Mouse (Mus musculus): Measurements from ENCODE around the gene Amdhd2.
"Not testable (repeated sequence)": the region's sequence is repeated elsewhere in the genome, so short reads cannot be mapped to it uniquely, and the experiment has no call there.

The Amdhd2 gene

DNA sequence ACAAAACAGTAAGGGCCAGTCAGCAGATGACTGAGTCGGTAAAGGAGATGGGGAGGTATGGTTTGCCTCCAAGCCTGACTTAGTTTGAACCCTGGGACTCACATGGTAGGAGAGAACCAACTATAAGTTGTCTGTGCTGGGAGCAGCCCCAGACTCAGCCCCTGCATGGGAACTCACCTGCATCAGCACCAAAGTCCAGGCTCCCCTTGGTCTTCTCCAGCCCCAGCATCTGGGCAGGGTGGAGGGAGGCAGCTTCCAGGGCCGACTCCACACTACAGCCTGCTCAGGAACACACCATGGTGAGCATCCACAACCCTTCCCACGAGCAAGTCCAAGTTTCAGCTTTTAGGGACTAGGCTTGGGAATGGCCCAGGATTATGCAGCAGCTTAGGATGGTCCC lies 7.2 kb downstream of the Amdhd2 start:
- DNase-seq (ENCODE audit: low read depth, low spot score), result no peak

DNA sequence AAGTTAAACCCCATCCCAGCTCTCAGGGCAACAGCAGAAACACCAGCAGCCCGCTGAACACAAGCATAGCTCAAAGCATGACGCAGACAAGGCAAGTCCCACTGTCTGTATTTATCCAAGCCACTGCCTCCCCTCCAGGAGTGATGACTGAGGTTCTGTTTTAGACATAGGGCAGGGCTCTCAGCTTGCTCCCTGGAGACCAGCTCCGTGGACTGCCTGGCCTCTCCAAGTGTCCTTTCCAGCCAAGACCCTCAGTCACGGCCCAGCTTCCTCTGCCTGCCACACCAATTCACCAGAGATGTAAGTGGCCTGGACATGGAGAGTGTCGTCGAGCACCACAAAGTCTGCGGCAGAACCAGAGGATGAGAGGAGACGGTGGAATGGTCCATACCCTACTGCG lies 7.8 kb downstream of the Amdhd2 start:
- DNase-seq (ENCODE audit: low read depth, low spot score), result no peak

DNA sequence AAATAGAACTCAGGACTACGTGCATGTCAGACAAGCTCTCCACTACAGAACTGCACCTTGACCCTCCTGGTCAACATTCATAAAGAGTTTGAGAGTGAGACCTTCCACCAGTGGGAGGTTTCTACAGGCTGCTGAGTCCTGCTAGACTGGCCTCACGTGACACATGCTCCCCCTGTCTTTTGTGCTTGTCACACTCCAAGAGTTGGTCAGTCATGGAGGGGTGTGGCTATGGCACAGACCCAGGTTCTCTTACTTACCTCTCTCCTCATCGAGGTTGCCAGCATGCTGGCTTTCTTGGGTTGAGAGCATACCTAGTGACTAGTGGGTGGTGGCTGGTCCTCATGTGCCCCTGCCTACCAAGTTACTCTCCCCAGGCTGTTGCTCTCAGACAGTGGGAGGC lies 9.1 kb downstream of the Amdhd2 start:
- no peak for DNase-seq (ENCODE audit: low read depth, low spot score)

DNA sequence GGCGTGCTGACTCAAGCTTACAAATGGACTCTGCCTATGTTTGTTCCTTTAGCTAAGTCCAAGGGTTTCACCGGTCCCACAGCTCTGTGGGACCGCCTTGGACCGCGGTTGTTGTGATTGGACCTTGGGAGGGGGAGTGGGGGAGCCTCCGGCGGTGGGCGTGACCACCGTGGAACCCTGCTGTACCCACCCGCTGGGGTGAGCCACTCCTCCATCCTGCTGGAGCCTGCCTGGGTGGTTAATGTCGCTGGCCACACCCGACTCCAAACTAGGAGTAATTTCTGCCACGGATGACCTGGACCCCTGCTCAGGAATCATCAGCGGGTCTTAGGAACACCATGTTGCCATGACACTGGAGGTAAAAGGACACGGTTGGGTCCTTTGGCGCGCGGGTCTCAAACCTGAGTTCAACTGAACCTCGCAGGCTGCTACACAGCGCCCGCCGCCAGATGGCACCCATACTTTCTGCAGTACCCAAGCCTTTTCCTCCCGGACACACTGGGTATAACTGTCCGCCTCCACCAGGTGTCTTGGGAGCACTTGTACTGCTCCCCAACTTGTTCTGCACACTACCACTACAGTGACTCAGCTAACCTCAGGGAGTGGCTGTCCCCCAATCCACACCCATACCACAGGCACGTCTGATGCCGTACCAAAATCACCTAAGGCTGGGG lies 11.5 kb downstream of the Amdhd2 start:
- DNase-seq (ENCODE audit: low read depth, low spot score), result peak; percentile 70

DNA sequence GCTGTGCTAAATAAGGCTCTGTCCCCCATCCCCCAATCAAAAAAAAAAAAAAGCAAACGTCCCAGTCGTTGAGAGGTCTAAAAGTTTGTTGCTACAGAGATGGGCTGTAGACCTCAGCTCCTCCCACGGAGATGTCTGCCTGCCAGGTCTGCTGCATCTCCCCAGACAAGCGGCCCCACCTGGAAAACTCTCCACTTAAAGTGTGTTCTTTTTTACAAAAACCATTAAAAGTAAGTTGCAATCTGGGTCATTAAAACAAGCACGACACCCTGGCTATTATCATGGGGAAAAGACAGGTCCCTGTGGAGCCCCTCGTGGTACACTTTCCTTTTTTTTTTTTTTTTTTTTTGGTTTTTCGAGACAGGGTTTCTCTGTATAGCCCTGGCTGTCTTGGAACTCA lies 12.2 kb downstream of the Amdhd2 start:
- no peak for DNase-seq (ENCODE audit: low read depth, low spot score)

DNA sequence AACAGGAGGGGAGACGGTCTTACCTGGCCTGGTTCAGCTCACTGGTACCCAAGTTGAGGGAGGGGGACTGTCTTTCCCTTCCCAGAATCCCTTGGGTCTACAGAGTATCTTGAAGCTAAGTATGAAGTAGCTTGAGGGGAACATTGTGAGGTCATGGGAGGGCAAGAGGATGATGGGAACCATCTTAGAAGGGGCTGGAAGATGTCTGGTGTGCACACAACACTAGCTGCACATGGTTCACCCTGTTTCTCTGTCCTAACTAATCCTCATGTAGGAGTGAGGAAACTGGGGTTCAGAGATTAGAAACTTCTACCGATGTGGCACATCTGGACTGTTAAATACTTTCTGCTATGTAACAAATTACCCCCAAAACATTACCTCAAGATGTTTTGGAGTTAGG lies 12.7 kb downstream of the Amdhd2 start, which contains the start of gene Pdpk1:
Gene Pdpk1, minus strand, starts transcription at position 101 of the 400 bp plus-strand sequence.
- no peak for DNase-seq (ENCODE audit: low read depth, low spot score)

DNA sequence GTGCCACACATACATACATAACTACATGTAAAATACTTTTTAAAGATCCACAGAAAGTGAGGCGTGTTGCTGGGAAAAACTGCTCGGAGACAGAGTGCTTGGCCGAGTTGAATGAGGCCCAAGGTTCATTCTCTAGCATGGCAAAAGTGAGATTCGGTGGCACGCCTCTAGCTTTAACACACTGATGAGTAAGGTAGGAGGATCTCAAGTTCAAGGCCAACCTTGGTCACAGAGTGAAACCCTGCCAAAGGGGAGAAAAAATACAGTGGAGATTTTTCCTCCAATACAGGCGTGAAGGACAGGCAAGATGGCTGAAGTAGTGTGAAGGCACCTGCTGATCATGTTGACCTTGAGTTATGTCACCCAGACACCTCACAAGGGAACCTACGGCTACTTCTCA lies 14.1 kb downstream of the Amdhd2 start:
- no peak for DNase-seq (ENCODE audit: low read depth, low spot score)

DNA sequence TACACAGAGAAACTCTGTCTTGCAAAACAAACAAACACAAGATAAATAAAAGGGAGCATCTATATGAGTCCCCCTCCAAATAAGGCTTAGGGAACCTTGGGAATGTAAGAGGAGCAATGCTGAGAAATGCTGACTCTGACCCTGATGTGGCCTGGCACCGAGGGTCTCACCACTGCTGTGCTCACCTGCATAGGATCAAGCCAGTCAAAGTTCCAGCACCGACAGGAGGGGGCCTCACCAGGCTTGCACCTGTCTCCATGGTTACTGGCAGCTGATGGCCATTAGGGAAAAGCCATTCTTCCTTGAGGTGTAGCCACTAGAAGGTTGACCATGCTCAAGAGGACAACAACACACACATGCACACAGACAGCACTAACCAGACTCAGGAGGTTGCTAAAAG lies 20.7 kb downstream of the Amdhd2 start:
- no peak for DNase-seq (ENCODE audit: low read depth, low spot score)

DNA sequence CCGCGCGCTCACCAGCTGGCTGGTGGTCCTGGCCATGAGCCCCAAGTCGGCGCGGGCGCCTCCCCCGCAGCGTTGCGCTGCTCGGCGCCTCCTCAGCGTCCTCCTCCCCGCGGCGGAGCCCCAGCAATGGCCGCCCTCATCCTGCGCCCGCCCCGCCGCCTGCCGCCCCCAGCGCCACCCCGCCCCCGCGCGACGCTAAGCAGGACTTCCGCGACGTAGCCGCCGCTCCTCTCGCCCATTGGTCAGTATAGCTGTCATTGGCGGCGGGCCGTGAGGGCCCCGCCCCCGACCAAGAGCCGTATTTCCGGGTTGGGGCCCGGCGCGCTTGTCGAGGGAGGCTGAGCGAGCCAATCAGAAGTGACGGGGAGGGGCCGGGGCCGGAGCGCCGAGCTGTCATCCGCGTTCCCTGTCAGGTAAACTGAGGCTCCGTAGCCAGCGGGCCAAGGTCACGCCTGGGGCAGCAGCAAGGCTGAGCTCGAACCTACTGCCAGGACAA lies 22.1 kb downstream of the Amdhd2 start:
- peak; percentile 94 for DNase-seq (ENCODE audit: low read depth, low spot score)

DNA sequence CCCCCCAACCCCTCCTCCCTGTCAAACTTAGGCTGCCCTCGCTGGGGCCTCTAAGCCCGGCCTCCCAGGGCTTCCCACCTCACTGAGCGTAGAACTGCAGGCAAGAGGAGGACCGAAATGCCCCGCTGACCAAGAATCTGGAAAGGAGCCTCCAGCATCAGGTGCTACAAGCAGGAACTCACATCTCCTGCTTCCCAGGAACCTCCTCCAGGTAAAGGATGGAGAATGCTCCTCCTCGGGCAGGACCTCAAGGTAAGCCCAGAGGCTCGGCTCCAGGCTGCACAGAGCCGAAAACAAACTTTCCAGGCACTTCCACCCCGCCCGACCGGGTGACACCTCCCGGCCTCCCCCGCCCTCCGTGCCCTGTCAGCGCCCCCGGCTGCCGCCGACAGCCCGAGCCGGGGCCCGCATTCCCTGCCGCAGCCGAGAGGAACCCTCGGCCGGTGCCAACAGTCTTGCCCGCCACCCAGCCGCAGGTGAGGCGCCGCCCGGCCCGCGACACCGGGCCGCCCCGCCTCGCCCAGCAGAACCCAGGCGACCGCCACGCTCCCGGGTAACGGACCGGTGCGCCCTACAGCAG lies 22.6 kb downstream of the Amdhd2 start:
- DNase-seq (ENCODE audit: low read depth, low spot score), result no peak

DNA sequence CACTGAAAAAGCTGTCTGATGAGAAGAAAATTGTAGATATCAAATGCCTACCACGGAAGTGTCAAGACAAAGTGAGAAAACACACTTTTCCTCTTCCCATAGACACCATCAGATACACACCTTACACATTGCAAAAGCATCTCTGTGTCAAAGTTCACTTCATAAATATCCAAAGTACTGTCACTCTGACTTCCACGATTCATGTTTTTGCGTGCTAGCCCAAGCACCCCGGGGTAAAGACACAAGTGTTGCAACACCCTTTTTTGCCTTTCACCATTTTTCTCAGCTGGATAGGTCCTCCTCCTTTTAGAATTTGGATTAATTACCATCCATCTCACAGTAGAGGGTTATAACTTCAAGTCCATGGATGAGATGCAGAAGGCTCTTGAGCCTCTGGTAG lies 23.6 kb downstream of the Amdhd2 start:
- DNase-seq (ENCODE audit: low read depth, low spot score), result no peak

DNA sequence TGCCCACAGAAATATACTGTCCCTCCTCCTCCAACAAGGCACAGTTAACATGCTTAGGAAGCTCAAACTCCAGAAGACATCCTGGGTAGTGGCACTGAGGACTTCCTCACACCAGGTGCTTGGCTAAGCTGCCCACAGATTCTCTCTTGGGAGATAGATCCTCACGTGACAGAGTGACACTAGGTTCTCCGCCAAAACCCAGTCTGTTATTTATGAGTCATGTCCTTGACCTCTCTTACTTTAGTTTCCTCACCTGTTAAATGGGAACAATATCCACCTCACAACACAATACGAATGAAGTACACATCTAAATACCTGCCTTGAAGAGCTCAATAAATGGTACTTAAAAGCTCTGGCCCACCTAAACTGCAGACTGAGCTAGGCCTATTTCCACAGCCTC lies 24.3 kb downstream of the Amdhd2 start:
- no peak for DNase-seq (ENCODE audit: low read depth, low spot score)

DNA sequence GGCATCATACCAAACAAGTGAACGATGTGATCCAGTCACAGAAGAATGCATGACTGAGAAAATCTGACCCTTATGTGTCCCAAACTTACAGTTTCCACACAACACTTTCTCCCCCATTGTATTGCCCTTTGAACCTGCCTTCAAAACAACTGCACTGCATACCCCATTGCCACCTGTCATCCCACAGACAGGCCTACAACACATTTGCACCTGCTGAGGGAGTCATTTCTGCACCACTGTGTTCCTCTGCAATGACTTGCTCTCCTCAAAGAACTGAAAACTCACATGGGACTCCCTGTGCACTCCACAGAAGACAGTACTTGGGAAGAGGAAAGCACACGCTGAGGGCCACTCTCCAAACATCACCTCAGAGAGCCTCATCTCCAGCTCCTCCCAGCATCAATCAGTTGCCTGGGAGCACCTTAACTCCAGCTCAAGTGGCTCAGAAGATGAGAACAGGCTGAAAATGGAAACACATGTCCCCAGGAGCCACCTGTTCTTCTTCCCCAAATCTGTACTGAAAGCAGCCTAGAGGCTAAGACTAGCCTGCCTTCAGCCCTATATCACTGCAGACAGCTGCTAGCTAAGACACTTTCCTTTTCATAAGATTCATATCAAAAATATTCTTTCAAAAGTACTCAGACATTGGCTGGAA lies 26.2 kb downstream of the Amdhd2 start:
- no peak for DNase-seq (ENCODE audit: low read depth, low spot score)

DNA sequence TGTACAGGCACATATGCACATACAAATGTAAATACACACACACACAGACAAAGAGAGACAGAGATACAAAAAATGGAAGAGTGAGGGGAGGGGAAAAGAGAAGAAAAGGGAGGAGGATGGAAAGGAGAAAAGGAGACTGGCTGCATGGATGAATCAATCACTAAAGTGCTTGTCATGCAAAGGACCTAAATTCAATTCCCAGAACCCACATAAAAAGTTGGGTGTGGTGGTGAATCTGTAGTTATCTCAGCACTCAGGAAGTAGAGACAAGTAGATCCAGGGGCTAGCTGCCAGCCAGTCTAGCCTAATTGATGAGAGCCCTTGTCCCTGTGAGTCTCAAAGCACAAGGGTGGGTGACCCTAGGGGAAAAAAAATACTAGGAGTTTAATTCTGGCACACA lies 29.5 kb downstream of the Amdhd2 start:
- DNase-seq (ENCODE audit: low read depth, low spot score), result no peak

DNA sequence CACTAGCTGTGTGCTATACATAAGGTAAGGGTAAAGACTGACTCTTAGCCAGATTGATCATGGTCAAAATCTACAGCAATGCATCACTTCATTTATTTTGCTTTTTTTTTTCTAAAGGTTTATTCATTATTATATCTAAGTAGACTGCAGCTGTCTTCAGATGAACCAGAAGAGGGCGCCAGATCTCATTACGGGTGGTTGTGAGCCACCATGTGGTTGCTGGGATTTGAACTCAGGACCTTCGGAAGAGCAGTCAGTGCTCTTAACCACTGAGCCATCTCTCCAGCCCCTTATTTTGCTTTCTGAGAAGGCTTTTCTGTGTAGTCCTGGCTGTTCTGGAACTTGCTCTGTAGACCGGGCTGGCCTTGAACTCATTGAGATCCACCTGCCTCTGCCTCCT lies 30.6 kb downstream of the Amdhd2 start:
- not testable (repeated sequence) for DNase-seq (ENCODE audit: low read depth, low spot score)

DNA sequence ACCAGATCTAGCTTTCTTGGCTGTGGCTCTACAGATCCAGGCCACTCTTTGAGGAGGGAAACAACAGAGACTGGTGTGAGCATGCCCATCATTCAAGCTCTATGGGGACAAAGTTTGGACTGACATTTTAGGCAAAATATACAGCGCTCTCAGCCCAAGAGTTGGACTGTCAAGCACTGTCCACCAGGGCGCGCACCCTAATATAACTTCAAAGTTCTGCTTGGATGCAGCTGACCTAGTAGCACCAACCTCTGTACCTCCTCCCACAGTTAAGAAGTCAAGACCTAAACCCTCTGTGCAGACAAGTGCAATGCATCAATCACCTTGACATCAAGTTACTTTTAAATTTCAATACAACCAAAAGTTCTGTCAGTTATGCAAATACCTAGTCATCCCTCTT lies 32.0 kb downstream of the Amdhd2 start:
- no peak for DNase-seq (ENCODE audit: low read depth, low spot score)

DNA sequence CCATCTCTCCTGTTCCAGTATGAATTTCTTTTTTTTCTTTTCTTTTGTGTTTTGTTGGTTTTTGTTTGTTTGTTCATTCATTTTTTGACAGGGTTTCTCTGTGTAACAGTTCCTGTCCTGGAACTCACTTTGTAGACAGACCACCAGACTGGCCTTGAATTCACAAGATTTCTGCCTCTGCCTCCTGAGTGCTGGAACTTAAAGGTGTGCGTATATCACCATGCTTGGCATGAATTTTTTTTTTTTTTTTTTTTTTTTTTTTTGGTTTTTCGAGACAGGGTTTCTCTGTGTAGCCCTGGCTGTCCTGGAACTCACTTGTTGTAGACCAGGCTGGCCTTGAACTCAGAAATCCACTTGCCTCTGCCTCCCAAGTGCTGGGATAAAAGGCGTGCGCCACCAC lies 34.3 kb downstream of the Amdhd2 start:
- DNase-seq (ENCODE audit: low read depth, low spot score), result not testable (repeated sequence)

DNA sequence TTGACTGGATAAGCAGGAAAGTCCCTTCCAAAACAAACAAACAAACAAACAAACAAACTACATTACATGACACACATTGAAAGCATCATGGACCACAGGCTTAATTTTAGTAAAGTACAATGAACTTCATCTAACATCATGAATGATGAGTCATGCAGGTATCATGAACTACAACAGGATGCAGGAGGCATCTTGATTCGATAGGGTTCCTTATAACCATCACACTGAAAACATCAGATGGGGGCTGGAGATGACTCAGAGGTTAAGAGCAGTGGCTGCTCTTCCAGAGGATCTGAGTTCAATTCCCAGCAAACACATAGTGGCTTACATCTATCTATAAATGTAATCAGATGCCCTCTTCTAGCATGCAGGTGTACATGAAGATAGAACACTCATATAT lies 36.0 kb downstream of the Amdhd2 start:
- DNase-seq (ENCODE audit: low read depth, low spot score), result no peak

DNA sequence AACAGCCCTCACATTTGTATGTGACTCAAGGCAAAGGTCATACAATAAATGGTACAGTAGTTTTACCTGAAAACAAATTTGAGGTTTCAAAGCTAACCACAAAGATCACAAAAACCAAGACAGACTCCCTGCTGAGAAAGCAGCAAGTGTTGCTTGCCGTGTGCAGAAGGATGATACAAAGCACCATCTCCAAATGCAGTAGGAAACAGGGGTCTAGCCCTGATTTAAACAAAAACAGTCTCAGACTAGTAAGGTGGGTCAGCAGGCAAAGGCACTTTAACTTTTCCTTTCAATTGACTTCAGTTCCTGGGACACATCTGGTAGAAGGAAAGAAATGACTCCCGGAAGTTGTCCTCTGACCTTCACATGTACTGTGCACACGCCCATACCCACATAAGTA lies 36.8 kb downstream of the Amdhd2 start:
- DNase-seq (ENCODE audit: low read depth, low spot score), result no peak

DNA sequence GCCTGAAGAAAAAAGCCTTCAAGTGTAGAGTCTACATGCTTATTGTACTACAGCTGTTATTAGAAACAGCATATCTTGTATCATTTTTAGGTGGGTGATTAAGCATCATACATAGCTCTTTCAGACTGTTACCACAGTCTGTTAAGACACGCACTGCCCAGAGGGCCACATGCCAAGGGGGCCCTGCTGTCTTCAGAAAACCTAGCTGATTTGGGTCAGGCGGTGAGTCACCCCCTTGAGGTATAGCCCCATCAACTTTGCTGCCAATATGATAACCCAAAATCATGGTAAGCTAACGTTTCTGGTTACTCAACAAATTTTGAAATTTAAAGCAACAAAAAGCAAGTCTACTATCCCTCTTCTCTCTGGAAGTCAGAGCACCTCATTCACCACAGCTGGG lies 44.1 kb downstream of the Amdhd2 start:
- no peak for DNase-seq (ENCODE audit: low read depth, low spot score)

DNA sequence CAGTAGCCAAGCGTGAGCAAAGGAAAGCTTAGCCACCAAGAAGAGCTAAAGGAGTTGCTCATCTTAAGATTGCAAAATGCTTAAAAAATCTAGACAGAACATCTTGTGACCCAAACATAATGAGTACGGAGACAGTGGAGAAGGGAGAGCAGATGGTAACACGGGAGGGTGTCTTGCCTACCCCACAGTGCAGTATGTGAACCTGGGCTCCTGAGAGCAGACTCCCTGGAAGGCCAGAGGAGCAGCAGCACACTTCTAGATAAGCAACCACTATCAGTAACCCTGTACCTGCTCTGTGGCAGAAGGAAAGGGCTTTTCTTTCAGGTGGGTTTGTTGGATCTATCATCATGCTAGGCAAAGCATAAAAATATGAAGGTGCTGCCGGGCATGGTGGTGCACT lies 50.5 kb downstream of the Amdhd2 start:
- no peak for DNase-seq (ENCODE audit: low read depth, low spot score)

DNA sequence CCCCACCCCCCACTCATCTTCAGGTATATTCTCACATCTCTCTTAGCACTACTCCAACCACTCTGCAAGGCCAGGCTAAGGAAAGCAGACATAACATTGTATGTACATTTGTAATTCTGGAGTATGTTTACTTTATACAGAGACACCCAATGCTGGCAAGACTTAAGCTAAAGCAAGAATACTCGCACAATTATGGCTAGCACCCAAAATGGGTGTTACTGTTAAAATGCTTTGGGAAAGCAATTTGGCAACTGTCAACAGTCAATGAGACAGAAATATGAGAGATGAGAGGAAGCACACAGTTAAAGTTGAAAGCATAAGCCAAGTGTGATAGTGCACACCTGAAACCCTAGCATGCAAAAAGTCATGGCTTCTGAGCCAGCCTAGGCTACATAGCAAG lies 52.3 kb downstream of the Amdhd2 start:
- DNase-seq (ENCODE audit: low read depth, low spot score), result no peak

DNA sequence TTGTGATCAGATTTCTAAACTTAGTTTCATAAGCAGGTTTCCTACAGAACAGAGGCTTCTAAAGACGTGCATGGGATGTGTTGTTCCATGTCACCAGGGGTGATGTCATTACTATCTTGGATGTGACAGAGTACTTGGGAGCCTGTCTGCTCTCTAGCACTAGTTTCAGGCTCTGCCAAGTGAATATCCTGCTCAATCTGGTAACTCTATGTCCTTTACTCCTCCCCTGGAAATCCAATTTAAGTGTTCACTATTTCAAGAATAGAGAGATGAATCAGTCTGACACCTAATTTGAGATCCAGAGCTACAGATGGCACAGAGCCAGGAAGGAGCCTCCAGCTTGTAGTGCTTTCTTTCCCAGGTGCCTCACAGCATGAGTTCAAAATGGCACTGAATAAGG lies 54.7 kb downstream of the Amdhd2 start:
- no peak for DNase-seq (ENCODE audit: low read depth, low spot score)

All from retina, postnatal 7 days (tissue).